Mouse (Mus musculus) hindbrain, embryonic 12.5 days (tissue): ENCODE results near the gene Hist2h2aa2. TPM values are rescaled to one million over a fixed set of nuclear protein-coding genes. Genes with fewer than 3 reads are reported as not detected.

Experiments
- ATAC-seq: fragments of 200-750 bp; cut with Nextera tagmentation; 2 replicates; pipeline ENCODE4 v1.8.0; 2017; ENCODE audit warnings: moderate TSS enrichment; ENCODE audit not compliant: low FRiP score
- H3K27ac ChIP-seq: fragments of 300-500 bp; sonication (generic); 2 replicates; pipeline ENCODE4 v1.5.1; 2016; ENCODE audit warnings: mild to moderate bottlenecking
- H3K27me3 ChIP-seq: fragments of 300-500 bp; sonication (generic); 2 replicates; pipeline ENCODE4 v1.6.1; 2016; ENCODE audit warnings: mild to moderate bottlenecking
- H3K36me3 ChIP-seq: fragments of 300-500 bp; sonication (generic); 2 replicates; pipeline ENCODE4 v1.6.1; 2016; ENCODE audit warnings: mild to moderate bottlenecking
- H3K4me1 ChIP-seq: fragments of 300-500 bp; sonication (generic); 2 replicates; pipeline ENCODE4 v1.6.1; 2016
- H3K4me2 ChIP-seq: fragments of 300-500 bp; sonication (generic); replicated peaks from 2 replicates; pipeline ENCODE4 v1.6.1; 2016; ENCODE audit warnings: mild to moderate bottlenecking
- H3K4me3 ChIP-seq: fragments of 300-500 bp; sonication (generic); 2 replicates; pipeline ENCODE4 v1.5.1; 2016; ENCODE audit warnings: mild to moderate bottlenecking
- H3K9ac ChIP-seq: fragments of 300-500 bp; sonication (generic); 2 replicates; pipeline ENCODE4 v1.6.1; 2016; ENCODE audit warnings: mild to moderate bottlenecking, moderate library complexity
- H3K9me3 ChIP-seq: fragments of 300-500 bp; sonication (generic); replicated peaks from 2 replicates; pipeline ENCODE4 v1.6.1; 2016; ENCODE audit warnings: mild to moderate bottlenecking
- WGBS: fragments of 180-500 bp; shearing (Covaris S2); methylation state at CpG from one replicate; pipeline ENCODE4 v1.1.7; 2016; 5-methylcytosine and 5-hydroxymethylcytosine counted together
- polyA plus RNA-seq: library from polyadenylated mRNA; unstranded; fragments of >200 nt; fragmentation: Nextera tagmentation; extraction: Ambion mirVana; gene quantifications from 2 replicates; pipeline ENCODE4 v1.2.1, GENCODE M21; 2016

Hist2h2aa2 gene
- polyA plus RNA-seq, 1 experiment from 2014 or later: 72.3 TPM

DNA sequence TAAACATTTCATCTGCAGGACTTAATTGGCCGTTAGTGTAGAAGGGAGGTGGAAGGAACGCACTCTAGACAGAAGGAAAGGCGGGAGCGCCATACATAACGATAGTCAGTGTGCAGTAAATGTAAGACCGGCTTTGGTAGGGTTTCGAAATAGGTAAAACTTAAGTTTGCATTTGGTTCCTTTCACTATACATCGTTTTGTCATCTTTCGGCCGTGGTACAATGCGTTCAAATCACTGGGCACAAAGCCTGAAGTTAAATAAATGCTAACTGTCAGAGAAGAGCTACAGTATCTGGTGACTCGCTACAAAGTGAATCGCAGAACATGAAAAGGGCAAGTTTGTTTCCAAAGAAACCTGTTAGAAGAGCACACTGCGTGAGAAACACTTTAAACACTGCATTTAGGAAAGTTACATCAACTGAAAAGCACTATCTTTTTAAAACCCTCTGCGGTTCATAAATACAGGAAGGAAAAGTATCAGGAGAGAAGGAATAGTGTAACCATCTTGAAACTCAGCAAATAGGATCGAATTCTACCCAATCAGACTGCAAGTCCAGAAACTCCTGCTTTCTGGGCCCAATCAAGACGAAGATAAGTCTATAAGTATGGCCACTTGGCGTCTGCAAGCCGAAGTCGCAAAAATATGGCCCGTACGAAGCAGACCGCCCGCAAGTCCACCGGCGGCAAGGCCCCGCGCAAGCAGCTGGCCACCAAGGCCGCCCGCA, 28.1 kb upstream of the Hist2h2aa2 start, which contains the start of gene Hist2h3b:
Gene Hist2h3b, plus strand, starts transcription at position 604 of the 725 bp plus-strand sequence.
- H3K4me2 ChIP-seq: peak within 1 kb of the TSS; percentile 81
- H3K4me1 ChIP-seq: peaks cover 16% of the 10 kb centered on the region
- no peaks in the 10 kb centered on the region for H3K27me3 ChIP-seq
- no peaks in the 10 kb centered on the region for H3K9me3 ChIP-seq
- peak; percentile 73 for ATAC-seq
- H3K4me3 ChIP-seq: peak within 1 kb of the TSS; percentile 49
- H3K9ac ChIP-seq: peak within 1 kb of the TSS; percentile 64
- peak within 1 kb of the TSS; percentile 96 for H3K27ac ChIP-seq
- no peaks in the 10 kb centered on the region for H3K36me3 ChIP-seq
- 24% methylated on average over 30 of the region's 30 CpGs for WGBS

DNA sequence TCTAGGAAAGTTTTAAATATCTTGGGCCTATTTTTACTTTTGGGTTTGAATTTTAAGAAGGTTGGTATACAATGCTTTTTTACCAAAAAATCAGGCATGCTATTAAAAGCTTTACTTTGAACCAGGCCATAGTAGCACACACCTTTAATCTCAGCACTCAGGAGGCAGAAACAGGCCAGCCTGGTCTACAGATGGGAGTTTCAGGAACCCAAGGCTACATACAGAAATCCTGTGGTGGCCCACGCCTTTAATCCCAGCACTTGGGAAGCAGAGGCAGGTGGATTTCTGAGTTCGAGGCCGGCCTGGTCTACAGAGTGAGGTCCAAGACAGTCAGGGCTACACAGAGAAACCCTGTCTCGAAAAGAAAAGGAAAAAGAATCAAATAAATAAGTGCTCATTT, 27.5 kb upstream of the Hist2h2aa2 start:
- Histone ChIP-seq H3K36me3 (no peaks in the 10 kb centered on the region), H3K9me3 (no peaks in the 10 kb centered on the region), H3K4me3 (no peak overlapping the region), H3K4me1 (peaks cover 16% of the 10 kb centered on the region), H3K9ac (0 out of 2 replicates have a peak overlapping the region, but pooled peaks have one; percentile 8), H3K27me3 (no peaks in the 10 kb centered on the region), H3K27ac (peak overlapping the region; percentile 86), H3K4me2 (no peak overlapping the region; the same call in 1 of the 2 replicates)
- no peak for ATAC-seq
- WGBS: 77% methylated on average over 4 of the region's 4 CpGs

- no peak overlapping the region for H3K9ac ChIP-seq
- peaks cover 26% of the 10 kb centered on the region for H3K4me1 ChIP-seq
- 93% methylated on average over 8 of the region's 8 CpGs for WGBS
- ATAC-seq: no peak
- no peaks in the 10 kb centered on the region for H3K27me3 ChIP-seq
- no peak overlapping the region for H3K27ac ChIP-seq
- H3K36me3 ChIP-seq: no peaks in the 10 kb centered on the region
- H3K4me2 ChIP-seq: no peak overlapping the region
- H3K4me3 ChIP-seq: no peak overlapping the region
- no peaks in the 10 kb centered on the region for H3K9me3 ChIP-seq
These were observed 26.1 kb upstream of the Hist2h2aa2 start for GRCm38 (mm10) chr3:96266132-96266710.

- 67% methylated on average over 7 of the region's 7 CpGs for WGBS
- no peaks in the 10 kb centered on the region for H3K9me3 ChIP-seq
- peak overlapping the region; percentile 85 for H3K4me2 ChIP-seq
- H3K9ac ChIP-seq: peak overlapping the region; percentile 50; the same call in 1 of the 2 replicates
- H3K27me3 ChIP-seq: no peaks in the 10 kb centered on the region
- no peak for ATAC-seq
- H3K36me3 ChIP-seq: no peaks in the 10 kb centered on the region
- H3K4me3 ChIP-seq: peak overlapping the region; percentile 59
- peak overlapping the region; percentile 98 for H3K27ac ChIP-seq
- H3K4me1 ChIP-seq: peaks cover 26% of the 10 kb centered on the region
These were observed 24.4 kb upstream of the Hist2h2aa2 start for GRCm38 (mm10) chr3:96264404-96264949.

GRCm38 (mm10) chr3:96263558-96264403, 23.7 kb upstream of the Hist2h2aa2 start:
- H3K4me3 ChIP-seq: peak overlapping the region; percentile 59
- peak overlapping the region; percentile 85 for H3K4me2 ChIP-seq
- peak overlapping the region; percentile 98 for H3K27ac ChIP-seq
- ATAC-seq: peak; percentile 42
- H3K9ac ChIP-seq: peak overlapping the region; percentile 50
- no peaks in the 10 kb centered on the region for H3K36me3 ChIP-seq
- 5% methylated on average over 27 of the region's 27 CpGs for WGBS
- peaks cover 26% of the 10 kb centered on the region for H3K4me1 ChIP-seq
- H3K27me3 ChIP-seq: no peaks in the 10 kb centered on the region
- no peaks in the 10 kb centered on the region for H3K9me3 ChIP-seq

- H3K27ac ChIP-seq: peak within 1 kb of the TSS; percentile 98
- WGBS: under 1% methylated on average over 40 of the region's 40 CpGs
- H3K4me1 ChIP-seq: peaks cover 25% of the 10 kb centered on the region
- H3K36me3 ChIP-seq: no peaks in the 10 kb centered on the region
- peak within 1 kb of the TSS; percentile 82 for H3K9ac ChIP-seq
- peak; percentile 87 for ATAC-seq
- H3K9me3 ChIP-seq: no peaks in the 10 kb centered on the region
- peak within 1 kb of the TSS; percentile 85 for H3K4me2 ChIP-seq
- peak within 1 kb of the TSS; percentile 59 for H3K4me3 ChIP-seq
- no peaks in the 10 kb centered on the region for H3K27me3 ChIP-seq
These were observed 23.0 kb upstream of the Hist2h2aa2 start, which contains the start of gene Hist2h4 for GRCm38 (mm10) chr3:96262979-96263550. Gene Hist2h4 (minus strand): TSS chr3:96263311.

GRCm38 (mm10) chr3:96262216-96262875, 22.3 kb upstream of the Hist2h2aa2 start:
- no peaks in the 10 kb centered on the region for H3K9me3 ChIP-seq
- peak; percentile 76 for ATAC-seq

DNA sequence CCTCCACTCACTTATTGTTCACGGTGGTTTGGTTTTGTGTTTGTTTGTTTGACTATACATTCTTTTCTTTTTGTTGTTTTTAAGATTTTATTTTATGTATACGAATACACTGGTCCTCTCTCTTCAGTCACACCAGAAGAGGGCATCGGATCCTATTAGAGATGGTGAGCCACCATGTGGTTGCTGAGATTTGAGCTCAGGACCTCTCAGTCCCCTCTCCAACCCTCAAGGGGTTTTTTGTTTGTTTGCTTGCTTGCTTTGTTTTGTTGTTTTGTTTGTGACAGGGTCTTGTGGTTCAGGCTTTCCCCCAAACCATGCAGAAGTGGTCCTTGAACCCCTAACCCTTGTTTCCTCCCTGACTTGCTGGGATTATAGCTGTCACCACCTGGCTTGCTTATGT, 21.5 kb upstream of the Hist2h2aa2 start:
- Histone ChIP-seq H3K27ac (peak overlapping the region; percentile 98), H3K4me3 (peak overlapping the region; percentile 59), H3K27me3 (no peaks in the 10 kb centered on the region), H3K9ac (peak overlapping the region; percentile 82; the same call in 1 of the 2 replicates), H3K36me3 (no peaks in the 10 kb centered on the region), H3K4me1 (peaks cover 22% of the 10 kb centered on the region), H3K4me2 (peak overlapping the region; percentile 85), H3K9me3 (no peaks in the 10 kb centered on the region)
- no peak for ATAC-seq
- WGBS: 56% methylated on average over 3 of the region's 3 CpGs

More at GRCm38 (mm10) chr3:96262216-96262875, 22.3 kb upstream of the Hist2h2aa2 start:
- H3K4me1 ChIP-seq: peaks cover 22% of the 10 kb centered on the region
- H3K27ac ChIP-seq: peak overlapping the region; percentile 98
- H3K27me3 ChIP-seq: no peaks in the 10 kb centered on the region
- peak overlapping the region; percentile 59 for H3K4me3 ChIP-seq
- peak overlapping the region; percentile 85 for H3K4me2 ChIP-seq
- H3K9ac ChIP-seq: peak overlapping the region; percentile 82
- no peaks in the 10 kb centered on the region for H3K36me3 ChIP-seq
- WGBS: under 1% methylated on average over 19 of the region's 19 CpGs

- ATAC-seq: no peak
- 92% methylated on average over 5 of the region's 5 CpGs for WGBS
These were observed 20.1 kb upstream of the Hist2h2aa2 start for GRCm38 (mm10) chr3:96260220-96260619.

DNA sequence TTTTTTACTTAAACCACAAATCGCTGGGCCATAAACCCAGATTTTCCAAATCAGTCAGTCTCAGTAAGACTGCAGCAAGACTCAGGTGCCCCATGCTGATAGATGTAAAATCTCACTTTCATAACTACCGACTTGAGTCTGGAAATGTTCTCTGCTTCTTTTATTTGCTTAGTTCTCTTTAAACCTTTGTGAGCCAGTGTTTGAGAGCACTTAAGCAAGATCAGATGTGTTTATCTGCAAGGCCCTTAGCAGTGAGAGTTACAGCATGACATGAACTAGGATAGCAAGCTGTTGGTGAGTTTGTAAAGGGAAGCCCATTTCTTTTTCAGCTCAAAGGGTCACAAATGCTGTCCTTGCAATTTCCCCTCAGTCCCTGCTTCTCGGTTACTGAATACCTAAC, 17.1 kb upstream of the Hist2h2aa2 start:
- no peaks in the 10 kb centered on the region for H3K27me3 ChIP-seq
- no peaks in the 10 kb centered on the region for H3K9me3 ChIP-seq
- no peak overlapping the region for H3K27ac ChIP-seq
- H3K36me3 ChIP-seq: no peaks in the 10 kb centered on the region
- 79% methylated on average over 3 of the region's 3 CpGs for WGBS
- no peak overlapping the region for H3K4me2 ChIP-seq
- H3K4me1 ChIP-seq: peaks cover 6% of the 10 kb centered on the region
- no peak for ATAC-seq
- H3K9ac ChIP-seq: no peak overlapping the region
- H3K4me3 ChIP-seq: no peak overlapping the region

More at GRCm38 (mm10) chr3:96260220-96260619, 20.1 kb upstream of the Hist2h2aa2 start:
- peaks cover 22% of the 10 kb centered on the region for H3K4me1 ChIP-seq
- H3K9me3 ChIP-seq: no peaks in the 10 kb centered on the region
- no peak overlapping the region for H3K4me3 ChIP-seq
- H3K27me3 ChIP-seq: no peaks in the 10 kb centered on the region
- no peak overlapping the region for H3K4me2 ChIP-seq
- H3K27ac ChIP-seq: no peak overlapping the region
- no peaks in the 10 kb centered on the region for H3K36me3 ChIP-seq
- no peak overlapping the region for H3K9ac ChIP-seq

DNA sequence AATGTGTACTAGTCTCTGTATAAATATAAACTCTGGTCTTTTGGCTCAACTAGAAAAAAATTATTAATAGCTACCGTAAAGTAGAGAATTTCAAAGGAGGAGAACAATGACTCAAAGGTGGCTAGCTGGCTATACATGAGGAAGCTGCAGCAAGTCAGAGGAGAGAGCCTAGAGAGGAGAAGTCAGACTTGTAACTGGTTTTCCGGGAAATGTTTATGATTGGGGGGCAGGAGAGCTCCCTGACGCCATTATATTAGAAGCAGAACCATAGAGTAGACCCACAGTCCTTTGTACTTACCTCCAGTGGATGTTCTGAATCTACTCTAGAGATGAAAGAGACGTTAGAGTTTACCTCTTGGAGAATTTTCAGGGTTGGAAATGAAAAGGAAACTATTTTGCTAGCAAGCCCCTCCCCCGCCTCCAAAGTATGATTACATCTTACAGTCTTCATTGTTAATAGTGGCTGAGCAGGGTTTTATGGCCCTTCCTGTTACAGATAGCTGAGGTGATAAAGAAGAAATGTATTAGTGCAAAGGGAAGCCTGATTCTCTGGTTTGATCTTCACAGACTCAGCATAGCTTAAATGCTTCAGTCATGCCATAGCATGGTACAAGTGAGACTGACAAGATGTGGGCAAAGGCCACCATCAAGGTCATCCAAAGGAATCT, 16.0 kb upstream of the Hist2h2aa2 start:
- 84% methylated on average over 5 of the region's 5 CpGs for WGBS
- ATAC-seq: no peak
- Histone ChIP-seq H3K4me1 (no peaks in the 10 kb centered on the region), H3K4me2 (no peak overlapping the region), H3K9me3 (no peaks in the 10 kb centered on the region), H3K4me3 (no peak overlapping the region), H3K9ac (no peak overlapping the region), H3K27ac (no peak overlapping the region), H3K36me3 (no peaks in the 10 kb centered on the region), H3K27me3 (no peaks in the 10 kb centered on the region)
